Mouse (Mus musculus) kidney, postnatal 14 days (tissue): ENCODE data around the gene Kif28.
"Not testable (repeated sequence)": the region's sequence is repeated elsewhere in the genome, so short reads cannot be mapped to it uniquely, and the experiment has no call there.

Experiments used
- DNase-seq: peaks from one replicate; pipeline ENCODE4 v3.0.0; 2022; ENCODE audit warnings: mixed read lengths

Gene Kif28

DNA sequence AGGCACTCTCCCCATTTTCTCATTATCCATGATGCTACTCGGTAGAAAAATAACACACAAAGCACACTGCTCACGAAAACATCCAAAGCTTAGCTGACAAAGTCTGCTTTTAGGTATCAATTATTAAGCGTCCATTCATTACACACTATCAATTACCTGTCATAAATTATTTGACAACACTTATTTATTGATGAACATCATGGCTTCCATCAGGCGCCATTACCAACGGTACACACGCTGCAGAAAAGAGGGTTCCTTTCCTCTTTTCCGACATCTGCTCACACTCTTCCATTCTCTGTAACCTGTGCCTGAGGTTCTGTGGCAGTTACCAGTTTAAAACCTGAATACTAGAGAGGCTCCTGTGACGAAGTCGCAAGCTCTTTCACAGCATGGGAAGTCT is at the start of gene Kif28:
Gene Kif28 (minus strand): TSS at position 101 of the 400 bp plus-strand sequence.
- DNase-seq = no peak

DNA sequence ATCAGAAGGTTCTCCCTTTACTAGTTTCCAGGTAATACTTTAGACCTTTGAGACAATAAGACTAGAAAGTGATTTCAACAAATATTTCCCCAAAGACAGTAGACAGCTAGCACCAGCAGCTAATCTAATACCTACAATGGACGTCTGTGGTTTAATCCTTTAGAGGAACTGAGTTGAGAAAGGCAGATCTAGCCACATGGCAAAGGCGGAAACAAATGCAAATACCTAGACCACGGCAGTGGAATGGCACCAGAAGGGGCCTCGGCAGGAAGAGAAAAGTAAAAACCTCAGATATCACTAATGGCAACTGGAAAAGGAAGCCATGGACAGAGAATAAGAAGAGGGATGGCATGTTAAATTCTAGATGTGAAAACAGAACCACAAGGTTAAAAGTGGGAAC is 42.2 kb upstream of the Kif28 start:
- no peak for DNase-seq

DNA sequence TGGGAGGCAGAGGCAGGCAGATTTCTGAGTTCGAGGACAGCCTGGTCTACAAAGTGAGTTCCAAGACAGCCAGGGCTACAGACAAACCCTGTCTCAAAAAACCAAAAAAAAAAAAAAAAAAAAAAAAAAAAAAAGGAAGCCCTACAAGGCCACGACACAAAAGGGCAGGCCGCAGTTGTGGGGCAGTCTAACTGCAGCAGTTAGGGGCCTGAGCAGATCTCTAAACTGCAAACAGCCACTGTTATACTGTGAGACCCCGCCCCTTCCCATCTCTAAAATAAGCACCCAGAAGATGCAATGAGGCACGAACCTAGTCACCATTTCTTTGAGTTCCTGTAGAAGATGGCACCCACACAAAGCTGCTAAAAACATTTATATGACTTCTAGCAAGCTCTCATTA is 40.4 kb upstream of the Kif28 start:
- no peak for DNase-seq

DNA sequence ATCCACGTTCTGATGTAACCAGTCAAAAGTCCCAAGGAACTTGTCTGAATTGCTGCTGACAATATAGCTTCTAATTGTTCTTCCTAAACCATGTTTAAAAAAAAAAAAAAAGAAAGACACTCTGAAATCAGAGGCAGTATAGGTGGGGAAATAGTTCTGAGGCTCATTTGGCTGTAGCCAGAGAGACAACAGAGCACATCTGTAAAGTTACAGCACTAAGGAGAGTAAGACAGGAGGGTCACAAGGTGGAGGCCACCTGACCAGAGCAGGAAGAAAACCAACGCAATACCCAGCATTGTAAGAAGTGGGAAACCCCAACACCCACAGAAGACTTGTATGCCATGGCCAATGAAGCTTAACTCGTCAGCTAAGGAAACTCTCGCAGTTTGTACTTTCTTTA is 39.0 kb upstream of the Kif28 start:
- no peak for DNase-seq

DNA sequence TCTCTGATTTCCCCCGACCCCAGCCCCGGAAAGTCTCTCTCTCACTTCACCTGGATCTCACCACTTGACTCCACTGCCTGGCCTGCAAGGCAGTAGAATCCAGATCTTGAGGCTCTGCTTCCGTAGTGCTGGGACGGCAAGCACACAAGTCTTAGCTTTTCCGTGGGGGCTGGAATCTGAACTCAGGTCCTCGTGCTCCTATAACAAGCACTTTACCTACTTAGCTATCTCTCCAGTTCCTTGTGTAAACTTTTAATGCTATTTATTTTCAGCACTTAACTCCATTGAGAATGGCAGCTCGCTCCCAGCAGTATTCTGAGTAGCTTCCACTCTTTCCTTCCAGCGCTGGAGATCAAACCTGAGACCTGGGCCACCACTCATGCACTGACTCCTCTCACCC is 31.8 kb upstream of the Kif28 start:
- DNase-seq = no peak

DNA sequence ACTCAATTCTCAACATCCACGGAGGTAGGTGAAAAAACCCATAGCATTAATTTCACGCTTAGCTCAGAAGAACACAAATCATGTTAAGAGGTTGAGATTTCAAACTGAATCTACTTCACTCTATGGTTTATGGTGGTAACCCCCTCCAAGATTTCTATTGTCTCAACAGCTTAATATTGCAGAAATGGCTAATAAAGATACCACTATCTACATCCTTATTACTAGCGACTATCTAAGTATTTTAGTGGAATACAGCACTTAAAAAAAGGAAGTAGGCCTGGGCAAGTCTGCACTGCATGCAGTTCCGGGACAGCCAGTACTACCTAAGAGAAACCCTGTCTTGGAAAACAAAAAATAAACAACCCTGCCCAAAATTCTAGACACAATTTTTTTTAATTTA is 15.5 kb upstream of the Kif28 start:
- DNase-seq = no peak

DNA sequence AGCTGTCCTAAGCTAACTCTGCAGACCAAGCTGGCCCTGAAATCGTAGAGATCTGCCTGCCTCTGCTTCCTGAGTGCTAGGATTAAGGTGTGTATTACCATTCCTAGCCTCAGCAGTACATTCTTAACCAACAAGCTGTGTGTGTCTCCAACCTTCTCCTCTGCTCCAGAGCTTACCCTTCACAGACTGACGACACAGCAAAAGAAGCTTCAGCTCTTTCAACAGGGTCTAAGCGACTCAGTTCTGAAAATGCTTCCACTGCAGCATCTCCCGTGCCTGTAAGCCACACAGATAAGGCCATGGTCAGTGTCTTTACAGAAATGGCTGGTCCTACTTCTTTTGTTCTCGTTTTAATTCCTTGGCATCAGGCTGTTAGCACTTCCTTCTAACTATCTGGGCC is 15.0 kb upstream of the Kif28 start:
- no peak for DNase-seq

DNA sequence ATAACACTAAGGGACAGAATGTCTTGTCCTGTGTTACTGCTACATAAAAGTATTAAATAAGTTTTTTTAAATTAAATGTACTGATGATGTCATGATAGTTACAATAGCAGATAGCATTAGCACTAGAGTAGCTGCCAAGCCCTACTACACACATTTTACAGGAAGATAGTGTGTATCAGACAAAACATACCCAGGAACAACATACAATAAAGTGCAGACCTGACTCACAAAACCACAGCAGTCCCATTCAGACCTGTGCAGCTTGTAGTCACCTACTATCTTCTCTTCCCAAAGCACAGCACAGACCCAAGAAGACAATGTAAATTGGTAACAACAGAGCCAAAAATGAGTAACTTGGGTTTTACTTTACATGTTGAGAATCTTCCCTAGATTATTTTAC is 11.4 kb upstream of the Kif28 start:
- no peak for DNase-seq

DNA sequence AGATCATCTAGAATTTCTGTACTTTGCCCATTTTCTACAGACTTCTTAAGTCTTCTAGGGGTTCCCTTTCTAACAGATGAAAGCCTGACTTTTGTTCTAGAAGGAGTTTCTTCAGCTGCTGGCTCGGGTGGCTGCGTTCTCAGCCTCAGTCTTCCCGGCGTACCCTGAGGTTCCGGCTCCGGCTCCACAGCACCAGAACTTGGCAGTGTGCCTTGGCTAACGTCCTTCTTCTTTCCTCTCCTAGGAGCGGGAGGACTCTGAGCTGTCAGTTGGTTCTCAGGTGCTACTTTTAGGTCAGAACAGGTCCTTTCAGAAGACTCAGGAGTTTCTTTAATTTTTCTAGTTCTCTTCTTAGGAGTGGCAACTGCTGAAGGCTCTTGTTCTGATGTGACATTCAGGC is 7.9 kb upstream of the Kif28 start:
- DNase-seq = no peak

DNA sequence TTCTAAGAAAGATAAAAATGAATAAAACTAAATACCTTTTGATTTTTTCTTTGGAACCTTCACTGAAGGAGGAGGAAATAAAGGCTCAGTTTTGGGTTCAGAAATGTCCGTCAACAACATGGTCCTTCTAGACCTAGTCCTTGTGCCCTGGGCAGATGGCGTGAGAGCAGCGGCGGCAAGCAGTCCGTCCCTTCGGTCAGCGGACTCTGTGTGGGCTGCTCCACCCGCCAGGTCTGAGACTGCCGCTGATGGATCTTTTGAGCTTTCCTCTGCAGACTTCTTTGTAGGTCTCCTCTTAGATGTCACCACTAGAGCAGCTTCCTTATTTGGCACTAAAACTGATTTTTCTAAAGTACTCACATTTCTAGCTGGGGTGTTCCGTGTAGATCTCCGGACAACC is 7.2 kb upstream of the Kif28 start:
- no peak for DNase-seq

DNA sequence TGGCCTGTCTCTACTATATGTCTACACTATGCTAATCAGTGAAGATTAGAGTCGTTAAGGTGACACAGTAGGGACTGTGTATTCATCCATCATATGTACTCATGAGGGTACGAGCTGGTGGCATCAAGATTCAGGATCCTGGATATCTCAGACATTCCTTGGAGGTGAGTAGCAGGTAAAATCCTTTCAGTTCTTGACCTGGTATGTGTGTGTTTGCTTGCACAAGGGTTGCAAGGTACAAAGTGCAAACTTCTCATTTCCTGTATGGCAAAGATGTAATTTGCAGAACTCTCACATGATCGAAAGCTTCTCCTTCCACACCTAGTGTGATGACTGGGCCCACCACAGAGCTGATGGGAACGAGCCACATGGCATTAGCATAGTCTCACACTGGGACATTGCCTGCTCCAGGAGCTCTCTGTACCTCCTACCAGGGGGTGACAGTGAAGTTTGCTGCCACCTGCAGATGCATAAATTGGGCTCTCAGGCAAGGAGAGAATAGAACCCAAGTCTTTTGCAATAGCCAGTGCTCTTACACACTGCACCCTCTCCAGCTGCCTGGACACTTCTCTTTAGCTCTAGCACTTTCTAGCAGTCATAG is 1.4 kb downstream of the Kif28 start:
- no peak for DNase-seq

DNA sequence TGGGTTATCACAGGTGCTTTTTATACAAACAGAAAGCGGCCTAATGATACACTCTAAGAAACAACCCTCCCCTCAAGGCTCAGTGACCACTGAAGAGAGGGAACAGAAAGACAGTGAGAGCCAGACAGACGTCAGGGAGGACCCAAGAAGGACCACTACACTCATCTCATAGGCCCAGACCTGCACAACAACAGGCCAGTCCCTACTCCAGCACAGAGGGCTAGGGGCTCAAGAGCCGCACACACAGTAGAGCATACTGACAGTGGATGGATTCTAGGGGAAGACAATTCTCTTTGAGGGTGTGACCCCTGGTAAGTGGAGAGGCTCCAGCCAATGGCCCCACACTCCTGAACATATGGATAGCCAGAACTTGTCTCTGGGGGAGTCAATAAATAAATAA is 8.6 kb downstream of the Kif28 start:
- no peak for DNase-seq

DNA sequence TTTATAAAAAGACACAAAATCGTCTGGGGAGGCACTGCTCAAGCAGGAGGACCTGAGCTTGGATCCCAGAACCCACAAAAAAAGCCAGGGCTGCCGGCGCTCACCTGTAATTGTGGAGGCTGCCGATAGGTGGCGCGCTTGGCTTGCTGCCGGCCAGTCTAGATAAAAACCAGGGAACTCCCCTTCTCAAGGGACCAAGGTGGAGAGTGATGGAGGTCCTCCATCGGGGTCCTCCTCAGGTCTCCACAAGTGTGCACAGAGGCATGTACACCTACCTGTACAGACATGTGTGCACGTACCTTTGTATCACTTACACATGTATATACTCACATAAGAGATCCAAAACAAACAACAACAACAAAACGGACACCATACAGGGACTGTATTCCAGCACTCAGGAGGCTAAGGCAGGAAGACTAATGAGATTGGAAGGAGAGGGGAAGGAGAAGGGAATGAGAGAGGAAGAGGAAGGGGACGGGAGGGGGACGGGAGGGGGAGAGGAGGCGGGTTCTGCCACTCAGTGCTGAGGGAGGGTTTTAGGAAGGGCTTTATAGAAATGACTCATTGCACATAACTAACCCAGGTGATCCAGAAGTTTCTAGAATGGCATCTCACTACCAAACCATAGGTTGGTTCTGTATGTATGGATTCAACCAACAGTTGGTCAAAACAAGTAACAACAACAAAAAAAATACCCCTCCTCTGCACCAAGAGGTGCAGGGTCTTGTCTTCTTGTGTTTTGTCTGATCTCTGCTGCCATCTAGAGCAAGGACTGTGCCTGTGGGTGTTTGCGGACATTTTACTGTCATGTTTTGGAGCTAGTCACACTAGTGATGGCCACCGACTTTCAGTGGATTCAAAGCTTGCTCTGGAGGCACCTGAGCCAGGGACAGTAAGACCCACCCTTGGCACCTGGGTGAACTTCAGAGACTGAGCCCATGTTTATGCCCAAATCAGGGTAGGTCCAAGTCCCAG is 10.3 kb downstream of the Kif28 start:
- peak; percentile 63 for DNase-seq

DNA sequence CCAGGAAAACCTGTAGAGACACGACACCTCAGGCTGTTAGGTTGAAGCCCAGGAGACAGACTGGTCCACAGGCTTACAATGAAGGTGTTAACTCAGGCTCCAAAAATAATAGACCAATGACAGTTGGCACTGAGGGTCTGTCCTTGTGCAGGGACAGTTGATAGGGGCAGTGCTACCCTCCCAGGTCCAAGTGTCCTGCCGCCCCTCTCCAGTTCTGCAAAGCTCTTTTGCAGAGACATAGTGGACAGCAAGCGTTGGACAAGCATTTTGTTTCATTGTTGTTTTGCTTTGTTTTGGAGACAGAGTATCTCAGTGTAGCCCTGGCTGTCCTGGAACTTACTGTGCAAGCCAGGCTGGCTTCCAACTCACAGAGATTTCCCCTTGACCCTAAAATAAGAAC is 13.7 kb downstream of the Kif28 start:
- no peak for DNase-seq

DNA sequence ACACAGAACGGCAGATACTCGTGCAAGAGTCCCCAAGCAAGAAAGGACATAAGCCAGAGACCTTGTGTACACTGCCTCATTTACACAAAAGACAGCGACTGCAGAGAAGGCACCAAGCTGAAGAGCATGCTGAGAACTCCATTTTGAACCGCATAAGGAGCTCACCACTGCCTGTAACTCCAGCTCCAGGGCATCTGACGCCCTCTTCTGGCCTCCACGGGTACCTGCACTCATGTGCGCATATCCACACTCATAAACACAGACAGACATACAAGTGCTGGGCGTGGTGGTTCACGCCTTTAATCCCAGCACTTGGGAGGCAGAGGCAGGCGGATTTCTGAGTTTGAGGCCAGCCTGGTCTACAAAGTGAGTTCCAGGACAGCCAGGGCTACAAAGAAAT is 16.4 kb downstream of the Kif28 start:
- no peak for DNase-seq

DNA sequence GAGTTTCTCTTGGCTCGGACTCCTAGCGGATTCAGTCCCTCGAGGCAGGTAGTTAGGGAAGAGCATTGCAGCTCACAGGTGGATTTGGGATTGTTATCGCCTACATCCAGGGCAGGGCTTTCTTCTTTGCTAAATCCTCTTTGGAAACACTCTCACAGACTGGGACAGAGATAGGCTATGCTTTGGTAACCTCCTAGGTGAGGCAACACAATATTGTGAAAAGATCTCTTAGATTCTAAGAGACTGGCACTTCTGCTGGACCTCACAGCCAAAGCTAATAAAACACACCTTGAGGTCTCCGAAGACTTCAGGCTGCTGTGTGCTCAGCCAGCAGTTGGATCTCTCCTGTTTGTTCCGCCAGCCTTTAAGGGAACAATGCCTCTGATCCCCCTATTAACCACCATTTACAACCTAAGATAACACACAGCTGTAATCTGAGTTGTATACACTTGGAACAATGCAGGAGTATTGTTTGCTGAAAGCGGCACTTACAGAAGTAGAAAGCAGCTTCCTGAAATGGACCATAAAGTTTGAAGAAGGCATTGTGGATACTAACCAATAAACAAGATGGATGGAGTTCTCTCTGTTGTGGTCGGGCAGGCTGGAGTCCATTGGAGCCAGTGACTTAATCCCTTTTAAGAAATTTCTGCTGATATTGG is 22.1 kb downstream of the Kif28 start:
- DNase-seq = no peak

DNA sequence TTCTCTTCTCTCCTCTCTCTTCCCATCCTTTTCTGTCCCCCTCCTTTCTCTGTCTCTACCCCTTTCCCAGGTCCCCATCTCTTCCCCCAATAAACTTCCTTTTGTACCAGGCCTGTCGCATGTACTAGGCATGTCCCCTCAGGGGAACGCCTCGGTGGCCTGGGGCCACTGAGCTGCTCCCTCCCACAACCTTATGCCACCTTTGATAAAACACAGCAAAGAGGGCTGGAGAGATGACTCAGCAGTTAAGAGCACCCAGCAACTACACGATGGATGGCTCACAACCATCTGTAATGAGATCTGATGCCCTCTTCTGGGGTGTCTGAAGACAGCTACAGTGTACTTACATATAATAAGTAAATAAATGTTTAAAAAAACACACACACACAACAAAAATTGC is 29.3 kb downstream of the Kif28 start:
- no peak for DNase-seq

DNA sequence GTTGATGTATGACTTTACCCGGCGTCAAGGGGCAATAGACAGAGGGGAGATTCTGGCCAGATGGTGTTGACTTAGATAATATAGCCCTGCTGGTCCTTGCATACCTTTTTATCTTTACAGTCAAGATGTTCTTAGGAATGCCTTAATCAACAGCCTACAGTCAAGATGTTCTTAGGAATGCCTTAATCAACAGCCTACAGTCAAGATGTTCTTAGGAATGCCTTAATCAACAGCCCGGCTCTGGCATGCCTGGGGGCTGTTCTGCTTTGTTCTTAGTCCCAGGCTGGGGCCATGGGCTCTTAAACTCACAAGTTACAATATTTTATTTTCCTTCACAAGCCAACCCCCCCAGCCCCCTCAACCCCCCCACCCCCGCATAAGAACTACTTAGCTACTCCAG is 29.8 kb downstream of the Kif28 start:
- DNase-seq = not testable (repeated sequence)

DNA sequence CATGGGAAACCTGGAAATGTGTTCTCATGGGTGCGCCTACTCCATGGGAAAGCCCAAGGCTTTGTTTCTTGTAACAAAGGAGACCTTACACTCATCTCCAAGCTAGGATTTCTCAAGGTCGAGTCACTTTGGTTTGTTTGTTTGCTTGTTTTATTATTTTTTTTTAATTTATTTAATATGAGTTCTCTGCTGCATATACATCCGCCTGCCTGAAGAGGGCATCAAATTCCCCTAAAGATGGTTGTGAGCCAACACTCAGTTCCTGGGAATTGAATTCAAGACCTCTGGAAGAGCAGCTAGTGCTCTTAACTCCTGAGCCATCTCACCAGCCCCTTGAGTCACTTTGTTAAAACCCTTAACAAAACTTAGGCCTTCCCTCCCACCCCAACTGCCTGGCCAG is 31.7 kb downstream of the Kif28 start:
- no peak for DNase-seq

DNA sequence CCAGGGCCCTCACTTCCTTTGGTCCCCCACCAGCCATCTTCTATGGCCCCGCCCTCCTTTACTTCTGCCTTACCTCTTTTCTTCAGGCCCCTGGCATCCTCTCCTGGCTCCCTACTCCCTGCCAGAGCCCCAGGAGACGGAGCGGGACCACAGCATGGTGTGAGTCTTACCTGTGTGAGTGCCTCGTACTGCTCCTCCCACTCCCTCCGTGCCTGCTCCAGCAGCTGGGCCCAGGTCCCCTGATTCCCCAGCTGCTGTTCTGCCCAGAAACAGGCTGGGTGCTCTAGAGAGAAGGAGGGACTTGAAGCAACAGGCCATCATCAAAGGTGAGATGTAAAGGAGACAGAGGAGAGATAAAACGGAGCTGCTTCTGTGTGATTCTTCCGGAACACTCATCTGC is 32.4 kb downstream of the Kif28 start:
- DNase-seq = no peak

DNA sequence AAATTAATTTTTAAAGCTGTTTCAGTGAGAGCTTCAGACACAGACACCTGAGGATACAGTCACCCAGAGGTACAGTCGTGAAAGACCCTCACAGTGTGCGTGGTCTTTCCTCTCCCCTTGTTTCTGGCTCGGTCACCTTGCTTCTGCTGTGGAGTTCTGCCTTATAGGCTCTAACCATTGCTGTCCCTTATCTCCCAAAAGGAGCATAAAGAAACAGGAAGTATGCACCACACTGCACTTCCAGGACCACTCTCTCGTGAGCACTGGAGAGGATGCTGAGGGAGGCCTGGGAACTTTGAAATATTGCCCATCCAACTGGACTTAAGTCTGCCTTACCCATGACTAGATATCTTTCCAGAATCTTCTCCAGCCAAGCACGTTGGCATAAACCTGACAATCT is 34.3 kb downstream of the Kif28 start:
- DNase-seq = no peak

DNA sequence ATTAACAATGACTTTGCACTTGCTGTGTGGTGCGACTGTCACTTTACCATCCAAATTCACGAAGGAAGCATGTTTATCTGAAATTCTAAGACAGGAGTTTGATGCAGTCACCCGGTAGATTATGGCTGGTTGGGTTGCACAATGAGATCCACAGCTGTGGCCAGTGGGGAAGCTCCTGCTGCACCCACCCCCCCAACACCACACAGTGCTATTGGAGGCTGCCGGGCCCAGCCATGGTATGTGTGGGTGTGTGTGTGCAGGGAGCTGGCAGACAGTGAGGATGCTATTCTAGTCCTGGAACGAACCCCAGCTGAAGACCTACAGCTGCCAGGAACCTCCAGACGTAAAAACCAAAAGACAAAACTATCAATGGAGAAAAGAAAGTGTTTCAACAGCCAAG is 35.7 kb downstream of the Kif28 start:
- no peak for DNase-seq

DNA sequence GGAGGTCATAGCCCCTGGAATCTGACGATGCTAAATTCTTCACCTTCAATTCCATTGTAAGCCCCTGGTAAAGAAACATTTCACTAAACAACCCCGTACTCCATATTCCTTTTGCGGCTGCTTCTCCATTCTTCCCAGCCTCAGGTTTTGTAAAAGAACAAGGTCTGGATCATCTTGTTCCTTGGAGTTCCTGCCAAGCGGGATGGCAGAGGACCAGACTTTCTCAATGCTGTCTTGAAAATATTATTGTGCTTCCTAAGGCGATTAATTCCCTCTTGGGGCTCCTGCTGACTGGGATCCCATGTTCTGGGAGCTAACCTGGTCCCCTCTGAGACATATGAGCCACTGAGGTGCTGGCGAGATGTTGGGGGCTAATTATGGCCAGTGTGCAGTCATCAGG is 39.9 kb downstream of the Kif28 start:
- no peak for DNase-seq

DNA sequence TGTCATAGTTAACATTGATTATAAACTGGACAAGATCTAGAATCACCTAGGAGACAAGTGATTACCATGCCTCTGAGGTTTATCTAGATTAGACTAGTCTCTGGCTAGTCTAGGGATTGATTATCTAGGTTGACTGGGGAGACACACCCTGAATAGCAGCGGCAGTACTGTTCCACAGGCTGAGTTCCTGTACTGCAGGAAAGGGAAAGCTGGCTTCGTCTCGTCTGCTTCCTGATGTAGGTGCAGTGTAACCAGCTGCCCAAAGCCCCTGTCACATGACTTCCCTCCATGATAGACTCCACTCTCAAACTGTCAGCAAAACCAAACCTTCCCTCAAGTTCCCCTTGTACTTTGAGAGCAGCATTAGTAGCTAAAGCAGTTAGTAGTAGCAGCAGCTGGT is 40.9 kb downstream of the Kif28 start:
- no peak for DNase-seq
